Mouse (Mus musculus) c-Kit-positive CD71-positive TER-119-positive erythroid progenitor cells, embryonic 14.5 days (primary cell): ENCODE results near the gene Il1rl1.

ENCODE experiments used
- DNase-seq: peaks from one replicate; pipeline ENCODE4 v3.0.0-alpha.2; 2013; ENCODE audit warnings: low spot score

The Il1rl1 gene

GRCm38 (mm10) chr1:40437340-40437739 lies 8.0 kb downstream of the Il1rl1 start:
- DNase-seq, result no peak

GRCm38 (mm10) chr1:40439504-40439903 lies 10.1 kb downstream of the Il1rl1 start:
- no peak for DNase-seq

GRCm38 (mm10) chr1:40444800-40445199 lies 15.4 kb downstream of the Il1rl1 start:
- no peak for DNase-seq

- peak; percentile 5 for DNase-seq
These were observed 36.4 kb downstream of the Il1rl1 start, which contains the start of gene Il18r1 for GRCm38 (mm10) chr1:40465477-40466430. TSS of gene Il18r1 (plus strand) at chr1:40465552.

- DNase-seq, result no peak
These were observed 37.9 kb downstream of the Il1rl1 start for GRCm38 (mm10) chr1:40467306-40467705.

GRCm38 (mm10) chr1:40468805-40469204 lies 39.4 kb downstream of the Il1rl1 start:
- DNase-seq, result no peak

GRCm38 (mm10) chr1:40469900-40470299 lies 40.5 kb downstream of the Il1rl1 start:
- no peak for DNase-seq

GRCm38 (mm10) chr1:40472401-40472800 lies 43.0 kb downstream of the Il1rl1 start:
- no peak for DNase-seq

GRCm38 (mm10) chr1:40473640-40474039 lies 44.3 kb downstream of the Il1rl1 start:
- DNase-seq, result no peak

- DNase-seq, result no peak
These were observed 45.0 kb downstream of the Il1rl1 start for GRCm38 (mm10) chr1:40474336-40474735.

- no peak for DNase-seq
These were observed 46.3 kb downstream of the Il1rl1 start for GRCm38 (mm10) chr1:40475697-40476096.

GRCm38 (mm10) chr1:40476756-40477155 lies 47.4 kb downstream of the Il1rl1 start:
- no peak for DNase-seq

GRCm38 (mm10) chr1:40479505-40479923 lies 50.1 kb downstream of the Il1rl1 start:
- no peak for DNase-seq

GRCm38 (mm10) chr1:40494594-40494993 lies 65.2 kb downstream of the Il1rl1 start:
- DNase-seq, result no peak

- DNase-seq, result no peak
These were observed 70.3 kb downstream of the Il1rl1 start for GRCm38 (mm10) chr1:40499708-40500107.

- no peak for DNase-seq
These were observed 71.8 kb downstream of the Il1rl1 start for GRCm38 (mm10) chr1:40501126-40501525.

GRCm38 (mm10) chr1:40501546-40502398 lies 72.4 kb downstream of the Il1rl1 start:
- DNase-seq, result no peak

GRCm38 (mm10) chr1:40504548-40504947 lies 75.2 kb downstream of the Il1rl1 start:
- DNase-seq, result no peak
